Mouse (Mus musculus) embryonic facial prominence, embryonic 14.5 days (tissue): ENCODE data around the gene Sphk1. TPM values are rescaled to one million over a fixed set of nuclear protein-coding genes. Genes with fewer than 3 reads are reported as not detected.

Experiments
- ATAC-seq: fragments of 200-750 bp; cut with Nextera tagmentation; 2 replicates; pipeline ENCODE4 v1.8.0; 2017; ENCODE audit warnings: low read depth, moderate number of reproducible peaks, moderate TSS enrichment
- DNase-seq: peaks from one replicate; pipeline ENCODE4 v3.0.0-alpha.2; 2015; ENCODE audit warnings: low spot score
- H3K27ac ChIP-seq: fragments of 300-500 bp; sonication (generic); replicated peaks from 2 replicates; pipeline ENCODE4 v1.5.1; 2014; ENCODE audit warnings: low read depth, mild to moderate bottlenecking, low read length, moderate library complexity
- H3K27me3 ChIP-seq: fragments of 300-500 bp; sonication (generic); replicated peaks from 2 replicates; pipeline ENCODE4 v1.6.1; 2014; ENCODE audit warnings: low read length; ENCODE audit not compliant: control insufficient read depth, insufficient read depth
- H3K36me3 ChIP-seq: fragments of 300-500 bp; sonication (generic); 2 replicates; pipeline ENCODE4 v1.6.1; 2014; ENCODE audit warnings: low read length, mixed read lengths; ENCODE audit not compliant: control insufficient read depth, insufficient read depth
- H3K4me1 ChIP-seq: fragments of 300-500 bp; sonication (generic); 2 replicates; pipeline ENCODE4 v1.6.1; 2014; ENCODE audit warnings: antibody characterized with exemption, low read length; ENCODE audit not compliant: control insufficient read depth, insufficient read depth
- H3K4me2 ChIP-seq: fragments of 300-500 bp; sonication (generic); 2 replicates; pipeline ENCODE4 v1.6.1; 2014; ENCODE audit warnings: low read depth, mild to moderate bottlenecking, low read length, moderate library complexity, mixed read lengths
- H3K4me3 ChIP-seq: fragments of 300-500 bp; sonication (generic); 2 replicates; pipeline ENCODE4 v1.5.1; 2014; ENCODE audit warnings: low read depth, mild to moderate bottlenecking, low read length
- H3K9ac ChIP-seq: fragments of 300-500 bp; sonication (generic); 2 replicates; pipeline ENCODE4 v1.6.1; 2014; ENCODE audit warnings: low read depth, mild to moderate bottlenecking, low read length, moderate library complexity, mixed read lengths
- H3K9me3 ChIP-seq: fragments of 300-500 bp; sonication (generic); 2 replicates; pipeline ENCODE4 v1.6.1; 2016; ENCODE audit warnings: low read length; ENCODE audit not compliant: control insufficient read depth
- WGBS: fragments of 180-500 bp; shearing (Covaris S2); extraction: QIAGEN DNeasy Blood & Tissue Kit; methylation state at CpG from one replicate; pipeline ENCODE4 v1.1.7; 2014; 5-methylcytosine and 5-hydroxymethylcytosine counted together
- polyA plus RNA-seq: library from polyadenylated mRNA; unstranded; fragments of >200 nt; fragmentation: Nextera tagmentation; extraction: Ambion mirVana; gene quantifications from 2 replicates; pipeline ENCODE4 v1.2.1, GENCODE M21; 2014

Gene Sphk1
- polyA plus RNA-seq, 1 experiment from 2014 or later = 7.8 TPM

- no peaks in the 10 kb centered on the region for H3K4me1 ChIP-seq
- H3K9me3 ChIP-seq = peaks cover 3% of the 10 kb centered on the region; the same call in 1 of the 2 replicates
- no peak overlapping the region for H3K9ac ChIP-seq
- no peaks in the 10 kb centered on the region for H3K27me3 ChIP-seq
- no peak overlapping the region for H3K4me2 ChIP-seq
- 21% methylated on average over 7 of the region's 7 CpGs for WGBS
- DNase-seq (peak; percentile 76), ATAC-seq (peak; percentile 69; the same call in 1 of the 2 replicates)
- H3K4me3 ChIP-seq = no peak overlapping the region
- H3K36me3 ChIP-seq = no peaks in the 10 kb centered on the region
- H3K27ac ChIP-seq = no peak overlapping the region
Measured at GRCm38 (mm10) chr11:116501005-116501746, 29.5 kb upstream of the Sphk1 start.

- Histone ChIP-seq H3K9me3 (no peaks in the 10 kb centered on the region), H3K4me3 (no peak overlapping the region), H3K4me1 (0 out of 2 replicates have a peak, but pooled peaks cover 5% of the 10 kb centered on the region), H3K27me3 (no peaks in the 10 kb centered on the region), H3K9ac (no peak overlapping the region), H3K36me3 (no peaks in the 10 kb centered on the region), H3K4me2 (no peak overlapping the region), H3K27ac (no peak overlapping the region)
- ATAC-seq (no peak), DNase-seq (no peak)
- WGBS = 90% methylated on average over 14 of the region's 17 CpGs
Measured at GRCm38 (mm10) chr11:116504516-116504915, 26.2 kb upstream of the Sphk1 start.

GRCm38 (mm10) chr11:116505573-116505972 lies 25.2 kb upstream of the Sphk1 start:
- 73% methylated on average over 5 of the region's 5 CpGs for WGBS
- H3K4me2 ChIP-seq = no peak overlapping the region
- H3K27ac ChIP-seq = no peak overlapping the region
- H3K9me3 ChIP-seq = no peaks in the 10 kb centered on the region
- no peak overlapping the region for H3K4me3 ChIP-seq
- H3K36me3 ChIP-seq = no peaks in the 10 kb centered on the region
- no peaks in the 10 kb centered on the region for H3K27me3 ChIP-seq
- no peak for ATAC-seq
- 0 out of 2 replicates have a peak, but pooled peaks cover 5% of the 10 kb centered on the region for H3K4me1 ChIP-seq
- no peak for DNase-seq
- no peak overlapping the region for H3K9ac ChIP-seq

- Histone ChIP-seq H3K27ac (no peak overlapping the region), H3K36me3 (no peaks in the 10 kb centered on the region), H3K27me3 (no peaks in the 10 kb centered on the region), H3K9ac (no peak overlapping the region), H3K9me3 (no peaks in the 10 kb centered on the region), H3K4me1 (0 out of 2 replicates have a peak, but pooled peaks cover 5% of the 10 kb centered on the region), H3K4me2 (no peak overlapping the region), H3K4me3 (no peak overlapping the region)
- 78% methylated on average over 17 of the region's 17 CpGs for WGBS
- ATAC-seq (no peak), DNase-seq (no peak)
Measured at GRCm38 (mm10) chr11:116506151-116506875, 24.4 kb upstream of the Sphk1 start.

GRCm38 (mm10) chr11:116508689-116509088 lies 22.0 kb upstream of the Sphk1 start:
- peak; percentile 67 for DNase-seq
- no peaks in the 10 kb centered on the region for H3K27me3 ChIP-seq
- no peak overlapping the region for H3K27ac ChIP-seq
- no peak overlapping the region for H3K4me3 ChIP-seq
- no peaks in the 10 kb centered on the region for H3K9me3 ChIP-seq
- 28% methylated on average over 2 of the region's 2 CpGs for WGBS
- H3K9ac ChIP-seq = no peak overlapping the region
- peak; percentile 55 for ATAC-seq
- H3K4me1 ChIP-seq = 0 out of 2 replicates have a peak, but pooled peaks cover 5% of the 10 kb centered on the region
- H3K36me3 ChIP-seq = no peaks in the 10 kb centered on the region
- H3K4me2 ChIP-seq = no peak overlapping the region

- Histone ChIP-seq H3K27ac (no peak overlapping the region), H3K4me3 (no peak overlapping the region), H3K4me1 (0 out of 2 replicates have a peak, but pooled peaks cover 5% of the 10 kb centered on the region), H3K9ac (no peak overlapping the region), H3K9me3 (no peaks in the 10 kb centered on the region), H3K27me3 (no peaks in the 10 kb centered on the region), H3K4me2 (no peak overlapping the region), H3K36me3 (no peaks in the 10 kb centered on the region)
- DNase-seq (no peak), ATAC-seq (no peak)
- WGBS = 56% methylated on average over 7 of the region's 7 CpGs
Measured at GRCm38 (mm10) chr11:116511301-116511868, 19.3 kb upstream of the Sphk1 start.

- no peak overlapping the region for H3K27ac ChIP-seq
- H3K4me2 ChIP-seq = no peak overlapping the region
- H3K4me1 ChIP-seq = 0 out of 2 replicates have a peak, but pooled peaks cover 5% of the 10 kb centered on the region
- no peak overlapping the region for H3K4me3 ChIP-seq
- no peaks in the 10 kb centered on the region for H3K36me3 ChIP-seq
- no peak overlapping the region for H3K9ac ChIP-seq
- no peaks in the 10 kb centered on the region for H3K27me3 ChIP-seq
- ATAC-seq = no peak
- 85% methylated on average over 7 of the region's 7 CpGs for WGBS
- no peak for DNase-seq
- no peaks in the 10 kb centered on the region for H3K9me3 ChIP-seq
Measured at GRCm38 (mm10) chr11:116512154-116512553, 18.6 kb upstream of the Sphk1 start.

- Histone ChIP-seq H3K9me3 (no peaks in the 10 kb centered on the region), H3K9ac (no peak overlapping the region), H3K4me3 (no peak overlapping the region), H3K36me3 (no peaks in the 10 kb centered on the region), H3K4me2 (no peak overlapping the region), H3K27me3 (no peaks in the 10 kb centered on the region), H3K4me1 (peaks cover 7% of the 10 kb centered on the region; the same call in 1 of the 2 replicates), H3K27ac (no peak overlapping the region)
- DNase-seq (no peak), ATAC-seq (no peak)
- 83% methylated on average over 6 of the region's 6 CpGs for WGBS
Measured at GRCm38 (mm10) chr11:116512987-116513386, 17.7 kb upstream of the Sphk1 start.
